Mouse (Mus musculus) mouse embryonic stem cell (cell line): Measurements from ENCODE around the gene Psmc3.

Source experiments
- in situ Hi-C, 2 experiments: fragments of 300-500 bp; cut with MboI; formaldehyde crosslinking; loops; 1 replicate in 1 of 2; 3 replicates in 1 of 2; pipeline ENCODE4 v1.14.3; 2019 to 2020; ENCODE audit warnings: low sequenced_read_pairs in 2 of 2, low pct_unique_long_range_greater_than_20kb in 1 of 2, mixed read lengths in 1 of 2; ENCODE audit not compliant: unreplicated experiment in 1 of 2

Gene Psmc3

DNA sequence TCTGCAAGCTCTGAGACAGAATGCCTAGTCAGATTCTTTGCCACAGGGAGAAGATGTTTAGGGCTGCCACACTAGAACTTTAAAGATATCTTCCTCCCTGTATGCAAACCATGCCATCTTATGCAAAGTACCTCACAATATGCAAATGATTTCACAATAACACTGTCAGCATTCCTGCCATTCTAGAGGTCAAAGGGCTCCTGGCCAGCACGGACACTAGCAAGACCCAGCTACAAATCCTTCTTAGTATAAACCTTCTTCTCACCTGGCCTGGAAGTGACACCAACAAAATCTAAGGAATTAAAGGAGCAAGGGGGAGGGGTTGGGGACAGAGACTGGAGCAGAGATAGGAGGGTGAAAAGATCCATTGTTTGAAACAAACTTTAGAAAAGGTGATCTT is 18.3 kb downstream of the Psmc3 start:
- in situ Hi-C loops, result no loop called here

DNA sequence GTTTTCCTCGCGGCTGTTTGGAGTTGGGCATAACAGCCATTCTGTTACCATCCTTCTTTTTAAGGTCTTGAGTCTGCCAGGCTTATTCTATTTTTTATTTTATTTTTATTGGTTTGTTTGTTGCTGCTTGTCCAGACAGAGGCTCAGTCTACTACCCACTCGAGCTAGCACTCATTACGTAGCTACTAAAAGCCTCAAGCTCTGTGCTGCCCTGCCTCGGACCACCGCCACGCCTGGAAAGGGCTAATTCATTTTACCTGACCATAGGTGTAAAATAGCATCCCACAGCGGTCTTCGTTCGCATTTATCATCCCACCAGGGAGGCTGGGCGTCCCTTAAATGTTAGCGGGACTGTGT is 24.1 kb downstream of the Psmc3 start:
- in situ Hi-C loops, result no loop called here

DNA sequence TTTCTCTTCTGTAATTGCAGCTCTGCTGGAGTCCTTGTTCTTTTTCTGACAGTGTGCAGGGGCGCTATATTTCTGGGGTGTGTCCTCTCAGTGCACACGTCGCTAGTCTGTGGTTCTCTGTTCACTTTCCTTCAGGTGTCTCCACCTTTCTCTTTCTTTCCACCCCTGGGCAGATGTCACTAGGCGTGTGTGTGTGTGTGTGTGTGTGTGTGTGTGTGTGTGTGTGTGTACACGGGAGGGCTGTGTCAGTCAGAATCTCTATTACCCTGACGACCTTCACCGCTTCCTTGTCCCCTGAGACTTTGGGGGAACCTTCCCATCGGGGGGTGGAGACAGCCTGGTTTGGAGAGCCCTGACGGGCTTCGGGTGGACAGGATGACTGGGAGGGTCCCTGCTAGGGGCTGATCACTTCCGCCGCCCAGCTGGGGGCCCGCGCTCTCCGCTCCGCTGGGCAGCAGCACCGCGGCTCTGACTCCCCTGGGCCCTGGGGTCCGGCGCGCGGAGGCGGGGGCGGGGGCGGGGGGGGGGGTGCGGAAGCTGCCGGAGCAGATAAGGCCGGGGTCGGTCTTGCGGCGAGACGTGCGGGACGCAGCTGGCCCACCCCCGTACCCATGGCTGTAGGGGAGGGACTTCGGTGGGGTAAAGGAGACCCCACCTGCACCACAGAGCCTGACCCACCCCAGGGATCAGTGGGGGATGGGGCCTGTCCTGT is 24.7 kb downstream of the Psmc3 start:
- in situ Hi-C loops, result no loop called here

DNA sequence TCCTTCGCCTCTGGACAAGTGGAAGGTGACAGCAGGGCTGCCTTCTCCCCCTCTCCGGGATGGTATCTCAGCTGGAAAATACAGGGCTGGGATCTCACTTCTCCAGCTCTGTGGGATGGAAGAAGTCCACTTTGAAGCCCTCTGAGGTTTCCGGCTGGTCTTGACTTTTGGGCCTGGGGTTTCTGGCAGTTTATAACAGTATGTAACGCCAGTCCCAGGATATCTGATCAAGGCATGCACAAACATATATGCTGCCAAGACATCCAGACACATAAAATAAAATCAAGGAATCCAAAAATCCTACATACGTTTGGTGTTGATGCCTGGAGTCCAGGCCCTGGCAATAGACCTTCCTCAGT is 25.2 kb downstream of the Psmc3 start:
- in situ Hi-C loops, result no loop called here

DNA sequence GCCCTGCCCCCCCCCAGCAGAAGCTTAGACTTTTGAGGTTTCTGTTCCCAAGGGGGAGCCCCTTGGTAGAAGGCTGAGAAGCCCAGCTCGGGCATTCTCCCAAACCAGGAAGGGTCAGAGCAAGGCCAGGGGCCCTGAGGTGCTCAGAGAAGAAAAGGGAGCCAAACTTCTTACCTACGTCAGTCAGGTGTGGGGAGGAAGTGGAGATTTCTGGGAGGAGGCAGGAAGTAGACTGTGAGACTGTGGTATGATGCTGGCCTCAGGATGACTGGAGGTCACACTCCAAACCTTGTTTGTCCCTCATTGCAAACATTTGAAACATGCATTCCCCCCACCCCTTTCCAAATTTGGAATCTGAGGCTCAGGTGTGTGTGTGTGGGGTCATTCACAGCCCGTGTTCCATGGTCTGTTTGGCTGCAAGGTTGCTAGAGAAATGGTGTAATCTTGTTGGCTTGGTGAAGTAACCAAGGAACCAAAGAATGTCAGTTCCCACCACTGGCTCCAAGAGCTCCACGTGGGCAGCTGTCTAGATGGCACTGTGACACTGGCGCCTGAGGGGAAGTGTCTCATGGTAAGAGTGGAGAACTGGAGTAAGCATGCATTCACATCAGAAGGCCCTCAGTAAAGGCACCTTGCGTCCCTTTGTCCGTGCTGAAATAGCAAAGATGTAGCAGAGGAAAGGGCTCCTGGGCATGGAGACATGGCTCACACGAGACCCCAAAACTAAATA is 27.1 kb downstream of the Psmc3 start:
- in situ Hi-C loops, result no loop called here

DNA sequence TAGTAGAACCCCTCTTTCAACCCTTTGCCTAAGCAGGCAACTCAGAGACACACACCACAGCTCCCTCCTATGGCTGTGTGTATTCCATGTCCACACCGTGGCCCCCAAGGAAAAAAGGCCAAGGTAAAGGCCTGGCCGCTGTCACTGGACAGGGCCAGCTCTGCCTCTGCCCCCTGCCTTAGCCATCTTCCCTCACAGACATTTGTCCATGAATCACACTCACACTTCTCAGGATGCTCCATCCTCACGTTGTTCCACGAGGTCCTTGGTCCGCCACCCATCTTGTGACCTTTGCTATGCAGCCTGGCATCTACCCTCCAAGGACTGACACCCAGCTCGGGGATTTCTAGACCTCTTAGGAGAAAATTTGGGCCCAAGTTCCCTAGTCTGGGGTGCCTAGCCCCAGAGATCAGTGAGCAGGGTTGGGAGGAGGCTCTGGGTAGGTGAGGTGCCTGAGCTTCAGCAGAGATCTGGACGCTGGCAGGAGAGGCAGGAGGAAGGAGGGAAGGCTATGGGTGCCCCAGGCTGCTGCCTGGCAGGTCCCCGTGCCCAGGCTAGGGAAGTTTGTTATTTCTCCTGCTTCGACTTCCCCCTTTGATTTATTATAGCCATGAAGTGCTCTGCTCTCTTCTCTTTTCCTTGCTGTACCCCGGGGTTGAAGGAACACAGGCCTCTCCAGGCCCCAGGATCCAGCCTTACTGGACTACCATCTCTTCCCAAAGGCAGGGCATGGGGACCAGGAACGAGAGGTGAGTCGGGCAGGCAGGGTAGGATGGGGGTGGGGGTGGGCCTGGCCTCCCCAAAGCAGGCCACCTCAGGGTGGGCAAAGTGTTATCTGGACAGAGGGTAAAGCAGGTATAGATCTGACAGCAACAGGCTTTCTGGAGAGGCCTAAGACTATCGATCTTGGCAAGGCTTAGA is 28.2 kb downstream of the Psmc3 start, which contains the start of gene Spi1:
Spi1 (plus strand) TSS at position 616 of the 921 bp plus-strand sequence.
- in situ Hi-C loops, result no loop called here

DNA sequence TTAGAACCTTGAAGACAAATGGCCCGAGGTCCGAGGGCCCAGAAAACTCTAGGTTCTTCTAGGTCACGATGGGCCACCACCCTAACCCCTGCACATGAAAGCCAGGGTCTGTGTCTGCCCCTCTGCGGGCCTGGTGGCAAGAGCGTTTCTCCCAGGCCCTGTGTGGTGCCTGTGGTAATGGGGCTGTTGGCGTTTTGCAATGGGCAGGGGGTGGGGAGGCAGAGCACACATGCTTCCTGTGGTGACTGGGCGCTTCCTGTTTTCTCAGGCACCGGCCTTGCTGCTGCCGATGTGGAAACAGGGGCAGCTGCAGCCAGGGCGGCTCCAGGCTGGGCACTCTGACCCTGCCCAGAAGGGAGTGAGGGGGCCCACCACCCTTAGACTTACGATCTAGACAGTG is 29.0 kb downstream of the Psmc3 start:
- in situ Hi-C loops, result no loop called here

DNA sequence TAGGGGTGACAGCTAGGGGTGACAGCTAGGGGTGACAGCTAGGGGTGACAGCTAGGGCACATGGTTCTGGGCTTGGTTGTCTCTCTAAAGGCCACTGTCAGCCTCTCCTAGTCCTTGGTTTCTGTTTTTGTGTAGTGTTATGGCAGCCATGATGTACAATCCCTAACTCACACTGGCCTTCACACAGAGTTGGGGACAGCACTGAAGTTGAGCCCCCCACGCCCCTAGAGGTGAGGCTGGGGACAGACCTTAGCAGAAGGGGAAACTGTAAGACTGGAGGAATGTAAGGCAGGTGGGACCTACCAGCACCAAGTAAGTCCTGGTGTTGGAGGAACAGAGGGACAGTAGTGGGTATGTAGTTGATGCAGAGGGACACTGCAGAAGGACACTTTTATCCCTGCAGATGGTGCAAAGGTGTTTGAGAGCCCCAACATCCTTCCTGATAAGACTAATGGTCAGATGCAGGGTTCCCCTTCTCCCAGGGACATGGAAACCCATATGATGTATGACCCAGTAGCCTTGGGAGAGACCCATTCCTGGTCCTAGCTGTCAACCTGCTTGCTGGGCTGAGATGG is 29.6 kb downstream of the Psmc3 start:
- in situ Hi-C loops, result no loop called here

DNA sequence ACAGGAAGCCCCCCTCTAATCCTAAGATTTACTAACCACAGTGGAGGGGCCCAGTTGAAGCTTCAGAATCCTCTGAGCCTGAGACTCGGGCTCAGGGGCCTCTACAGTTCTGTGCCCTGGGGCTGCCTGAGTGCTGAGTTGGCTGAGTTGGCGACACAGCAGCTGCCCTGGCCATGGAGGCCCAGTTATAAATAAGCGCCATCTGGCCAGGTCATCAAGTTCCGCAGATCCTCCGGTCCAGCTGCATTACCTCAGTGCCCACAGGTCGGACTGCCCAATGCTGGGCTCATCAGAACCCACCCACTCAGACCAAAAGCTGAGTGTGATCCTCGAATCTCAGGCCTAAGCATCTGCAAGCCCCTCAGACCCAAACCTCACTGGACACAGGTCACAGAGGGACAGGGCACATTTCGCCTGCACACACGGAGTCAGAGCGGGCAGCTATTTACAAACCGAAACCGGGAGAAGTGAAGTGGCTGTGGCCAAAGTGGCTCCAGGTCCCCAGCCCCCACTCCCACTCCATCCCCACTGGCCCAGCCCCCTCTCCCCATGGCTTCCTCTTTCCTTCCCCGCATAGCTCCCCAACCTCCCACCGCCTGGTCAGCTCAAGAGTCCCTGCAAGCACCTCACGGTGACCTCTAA is 30.5 kb downstream of the Psmc3 start:
- in situ Hi-C loops, result no loop called here

DNA sequence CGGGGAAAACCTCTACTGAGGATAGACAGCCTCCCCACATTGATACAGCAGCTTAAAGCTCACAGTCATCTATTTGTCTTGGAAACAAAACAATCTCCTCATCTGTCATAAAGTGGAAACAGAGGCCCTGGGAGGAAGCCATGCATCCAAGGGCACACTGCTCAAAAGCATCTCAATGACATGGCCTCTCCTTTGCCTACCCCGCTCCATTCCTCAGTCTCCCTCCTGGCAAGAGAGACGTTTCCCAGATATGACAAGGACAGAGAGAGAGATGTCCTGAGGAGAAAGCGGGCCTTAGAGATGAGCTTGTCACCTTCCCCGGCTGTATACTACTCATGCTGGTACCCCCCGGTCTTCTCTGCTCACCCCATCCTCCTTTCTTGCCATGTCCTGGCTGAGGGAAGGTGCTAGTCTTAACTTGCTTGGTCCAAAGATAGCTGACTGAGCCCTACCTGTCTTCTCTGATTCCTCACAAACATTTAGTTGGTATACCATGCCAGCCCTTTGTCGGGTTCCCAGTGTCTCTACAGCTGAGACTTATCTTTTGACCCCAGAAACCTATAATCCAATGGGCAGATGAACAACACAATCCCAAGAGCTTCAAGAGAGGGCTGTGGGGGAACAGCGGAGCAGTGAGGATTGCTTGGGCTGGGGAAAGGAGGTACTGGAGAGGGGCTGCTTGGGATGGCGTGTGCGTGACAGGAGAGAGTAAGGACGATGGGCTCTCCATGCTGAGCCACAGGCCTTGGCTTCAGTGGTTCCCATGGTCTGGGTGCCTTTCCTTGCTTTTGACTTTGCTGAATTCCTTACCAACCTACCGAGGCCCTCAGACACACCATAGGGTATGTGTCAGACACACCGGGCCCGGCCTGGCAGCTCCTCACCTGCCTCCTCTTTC is 31.9 kb downstream of the Psmc3 start:
- in situ Hi-C loops, result no loop called here

DNA sequence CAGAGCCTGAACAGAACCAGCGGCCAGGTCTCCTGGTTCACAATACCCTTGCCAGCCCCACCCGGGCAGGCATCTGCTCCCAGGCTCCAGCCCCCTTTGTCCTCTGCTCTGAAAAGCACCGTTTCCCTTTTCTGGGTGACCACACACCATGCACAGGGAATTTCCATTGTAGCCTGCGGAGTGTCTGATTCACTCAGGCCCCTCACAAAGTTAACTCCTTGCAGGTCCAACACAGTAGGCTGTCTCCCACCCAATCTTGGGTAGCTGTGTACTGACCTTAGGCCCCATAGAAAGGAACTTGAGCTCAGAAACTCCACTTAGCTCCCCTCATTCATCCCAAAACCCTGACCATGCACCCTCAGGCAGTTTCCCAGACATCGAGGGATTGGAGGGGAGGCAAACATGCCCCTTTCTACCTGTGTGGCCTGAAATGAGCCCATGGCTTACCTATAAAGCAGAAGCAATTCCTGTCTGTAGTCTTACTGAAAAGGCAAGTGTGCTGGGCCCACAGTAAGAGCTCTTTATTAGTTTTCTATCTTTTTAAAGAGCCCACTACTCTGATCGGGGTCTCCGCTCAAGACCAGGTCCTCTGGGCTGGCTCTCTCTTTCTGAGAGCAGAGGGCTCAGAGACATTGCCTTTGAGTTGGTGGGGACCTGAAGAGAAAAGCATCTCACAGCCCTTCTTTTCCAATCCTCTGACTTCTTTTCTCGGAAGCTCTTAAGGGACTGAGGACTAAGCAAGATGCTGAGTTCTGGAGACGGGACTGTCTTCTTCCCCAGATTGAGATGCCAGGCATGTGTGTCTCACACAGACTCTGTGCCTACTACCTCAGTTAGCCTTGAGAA is 32.8 kb downstream of the Psmc3 start:
- in situ Hi-C loops, result no loop called here

DNA sequence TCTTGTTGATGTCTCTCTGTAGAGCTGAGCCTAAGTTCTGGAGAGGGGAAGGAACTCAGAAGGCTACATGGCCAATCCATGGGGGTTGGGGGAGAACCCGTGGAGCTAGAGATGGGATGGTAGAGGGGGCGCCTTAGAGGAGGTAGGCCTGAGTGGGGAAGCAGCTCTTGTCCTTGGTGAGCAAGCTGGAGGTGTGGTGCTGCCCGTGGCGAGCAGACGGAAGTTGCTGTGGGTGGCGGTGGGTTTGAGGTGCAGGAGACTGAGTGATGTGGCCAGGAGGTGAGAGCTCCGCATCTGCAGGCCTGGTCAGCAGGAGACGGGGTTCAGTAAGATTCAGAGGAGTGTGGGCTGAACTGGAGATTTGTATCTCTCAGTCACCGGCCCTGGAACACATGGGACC is 33.6 kb downstream of the Psmc3 start:
- in situ Hi-C loops, result no loop called here

DNA sequence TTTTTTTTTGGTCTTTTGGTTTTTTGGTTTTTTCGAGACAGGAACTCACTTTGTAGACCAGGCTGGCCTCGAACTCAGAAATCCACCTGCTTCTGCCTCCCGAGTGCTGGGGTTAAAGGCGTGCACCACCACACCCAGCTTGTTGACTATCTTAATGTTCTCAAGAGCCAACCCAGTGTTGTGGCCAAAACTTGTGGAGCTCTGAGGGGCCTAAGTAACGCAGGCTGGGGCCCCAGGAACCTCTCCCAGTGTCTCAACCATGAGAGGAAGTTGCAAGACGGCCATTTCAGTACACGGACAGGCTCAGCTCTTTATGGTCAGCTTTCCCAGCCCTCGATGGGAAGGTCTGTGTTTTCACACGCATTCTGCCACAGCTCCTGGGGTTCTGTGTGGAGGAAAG is 35.2 kb downstream of the Psmc3 start:
- in situ Hi-C loops, result no loop called here

DNA sequence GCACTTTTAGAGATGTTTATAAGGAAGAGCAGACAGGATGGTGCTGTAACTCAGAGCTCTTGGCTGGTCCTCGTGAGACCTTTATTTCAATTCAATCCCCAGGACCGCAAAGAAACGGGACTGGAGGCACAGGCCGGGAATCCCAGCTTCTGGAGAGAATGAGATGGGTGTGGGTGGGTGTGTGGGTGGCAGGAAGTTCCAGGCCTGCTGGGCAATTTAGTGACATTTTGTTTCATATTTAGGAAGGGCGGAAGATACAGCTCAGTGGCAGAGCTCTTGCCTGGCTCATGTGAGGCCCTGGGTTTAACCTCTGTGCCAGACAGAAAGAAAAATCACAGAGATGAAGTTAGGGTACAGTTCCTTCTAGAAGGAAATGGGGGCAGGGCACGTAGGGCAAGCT is 36.4 kb downstream of the Psmc3 start:
- in situ Hi-C loops, result no loop called here

DNA sequence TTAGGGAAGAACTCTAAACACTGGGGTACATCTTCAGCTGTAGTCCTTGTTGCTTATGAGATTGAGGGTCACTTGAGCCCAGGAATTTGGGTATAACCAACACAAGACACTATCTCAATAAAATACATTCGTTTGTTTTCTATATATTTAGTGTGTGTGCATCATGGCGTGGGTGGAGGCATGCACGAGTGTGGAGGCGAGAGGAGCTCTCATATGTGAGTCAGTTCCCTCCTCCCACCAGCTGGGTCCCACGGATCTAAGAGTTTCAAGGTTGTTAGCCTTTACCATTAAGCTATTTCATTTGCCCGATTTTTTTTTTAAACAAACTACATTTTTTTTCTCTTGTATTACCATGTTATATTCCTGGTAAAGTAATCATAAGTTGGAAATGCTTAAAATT is 37.0 kb downstream of the Psmc3 start:
- in situ Hi-C loops, result no loop called here

DNA sequence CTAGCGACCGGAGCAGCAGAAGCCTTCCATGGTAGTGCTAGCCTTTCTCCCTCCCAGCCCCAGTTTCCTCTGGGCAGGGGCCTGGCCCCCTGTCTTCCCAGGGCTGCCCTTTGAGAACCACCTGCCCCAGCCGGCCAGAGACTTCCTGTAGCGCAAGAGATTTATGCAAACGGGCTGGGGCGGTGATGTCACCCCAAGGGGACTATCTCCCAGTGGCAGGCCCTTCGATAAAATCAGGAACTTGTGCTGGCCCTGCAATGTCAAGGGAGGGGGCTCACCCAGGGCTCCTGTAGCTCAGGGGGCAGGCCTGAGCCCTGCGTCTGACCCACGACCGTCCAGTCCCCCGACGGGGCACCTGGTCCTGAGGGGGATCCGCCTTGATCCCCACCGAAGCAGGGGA is 42.7 kb downstream of the Psmc3 start:
- in situ Hi-C loops, result loop anchor here (5.0 kb wide), 2 partner anchors 54 to 64 kb away; no protein-coding TSS in a partner anchor

DNA sequence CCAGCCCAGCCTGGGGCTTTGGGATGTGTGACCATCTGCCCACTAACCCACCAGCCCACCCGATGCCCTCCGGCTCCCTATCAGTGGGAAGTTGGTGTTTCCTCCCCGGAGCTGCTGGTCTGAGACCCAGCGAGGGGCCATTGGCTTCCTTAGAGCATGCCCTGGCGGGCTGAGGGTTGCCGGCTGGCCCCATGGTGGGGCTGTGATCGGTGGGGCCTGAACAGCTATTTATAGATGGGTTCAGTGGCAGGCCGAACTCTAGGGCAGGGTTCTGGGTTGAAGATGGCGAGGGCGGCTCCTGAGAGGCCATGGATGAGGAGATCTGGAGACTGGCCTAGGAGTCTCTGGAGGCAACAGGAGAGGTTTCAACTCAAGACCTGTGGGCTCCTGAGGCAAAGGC is 43.2 kb downstream of the Psmc3 start:
- in situ Hi-C loops, result loop anchor here (5.0 kb wide), 2 partner anchors 55 to 65 kb away; no protein-coding TSS in a partner anchor
